Mouse (Mus musculus) MEL (cell line): Measurements from ENCODE around the gene Chd2. TPM values are rescaled to one million over a fixed set of nuclear protein-coding genes. Genes with fewer than 3 reads are reported as not detected.

Experiments
- DNase-seq: peaks from one replicate; pipeline ENCODE4 v3.0.0; 2011; ENCODE audit warnings: low read depth, low spot score
- H3K27ac ChIP-seq: 2 replicates; pipeline ENCODE4 v1.5.1; 2012; ENCODE audit warnings: low read depth, mild to moderate bottlenecking, control low read depth, low read length, moderate library complexity; ENCODE audit not compliant: control insufficient read depth
- H3K27me3 ChIP-seq, 2 experiments: fragments of 150-350 bp in 1 of 2; sonication (generic) in 1 of 2; 2 replicates each; pipeline ENCODE4 v1.6.1; 2012; ENCODE audit warnings: low read length in 2 of 2, mild to moderate bottlenecking in 2 of 2, improper control_type of control experiment in 1 of 2, moderate library complexity in 1 of 2; ENCODE audit not compliant: insufficient read depth in 2 of 2, control insufficient read depth in 1 of 2
- H3K36me3 ChIP-seq, 2 experiments: 2 replicates each; pipeline ENCODE4 v1.6.1; 2012 to 2014; ENCODE audit warnings: low read length in 2 of 2, improper control_type of control experiment in 1 of 2, inconsistent platforms in 1 of 2, mild to moderate bottlenecking in 1 of 2; ENCODE audit not compliant: insufficient read depth in 2 of 2, control insufficient read depth in 1 of 2
- H3K4me1 ChIP-seq, 2 experiments: fragments of 150-350 bp in 1 of 2; sonication (generic) in 1 of 2; 2 replicates each; pipeline ENCODE4 v1.6.1; 2012; ENCODE audit warnings: low read length in 2 of 2, improper control_type of control experiment in 1 of 2, mild to moderate bottlenecking in 1 of 2; ENCODE audit not compliant: insufficient read depth in 2 of 2, control insufficient read depth in 1 of 2
- H3K4me3 ChIP-seq, 2 experiments: fragments of 150-350 bp in 1 of 2; sonication (generic) in 1 of 2; 2 replicates each; pipeline ENCODE4 v1.5.1; 2012; ENCODE audit warnings: low read depth in 2 of 2, low read length in 2 of 2, mild to moderate bottlenecking in 2 of 2, moderate library complexity in 2 of 2, control low read depth in 1 of 2, improper control_type of control experiment in 1 of 2; ENCODE audit not compliant: control insufficient read depth in 1 of 2, insufficient read depth in 1 of 2
- H3K79me2 ChIP-seq: 2 replicates; pipeline ENCODE4 v1.6.1; 2012; ENCODE audit warnings: mild to moderate bottlenecking, low read length, moderate library complexity; ENCODE audit not compliant: control insufficient read depth, poor library complexity, insufficient read depth
- H3K9ac ChIP-seq: 2 replicates; pipeline ENCODE4 v1.6.1; 2012; ENCODE audit warnings: low read depth, mild to moderate bottlenecking, control low read depth, low read length, moderate library complexity; ENCODE audit not compliant: control insufficient read depth, poor library complexity, severe bottlenecking
- H3K9me3 ChIP-seq: fragments of 150-350 bp; sonication (generic); replicated peaks from 2 replicates; pipeline ENCODE4 v1.6.1; 2012; ENCODE audit warnings: mild to moderate bottlenecking, low read length, improper control_type of control experiment, moderate library complexity; ENCODE audit not compliant: insufficient read depth
- BHLHE40 ChIP-seq: IDR thresholded peaks from 2 replicates; pipeline ENCODE4 v1.6.1; 2012; ENCODE audit warnings: low read depth, mild to moderate bottlenecking, inconsistent platforms, low read length, improper control_type of control experiment, borderline replicate concordance
- E2F4 ChIP-seq: IDR thresholded peaks from 2 replicates; pipeline ENCODE4 v1.6.1; 2011; ENCODE audit warnings: low read depth, low read length, improper control_type of control experiment, borderline replicate concordance
- EP300 ChIP-seq, 2 experiments: IDR thresholded peaks; 2 replicates each; pipeline ENCODE4 v1.6.1; 2011; ENCODE audit warnings: improper control_type of control experiment in 2 of 2, low read length in 2 of 2, low read depth in 1 of 2, mild to moderate bottlenecking in 1 of 2
- ETS1 ChIP-seq: IDR thresholded peaks from 2 replicates; pipeline ENCODE4 v1.6.1; 2012; ENCODE audit warnings: low read depth, mild to moderate bottlenecking, inconsistent platforms, low read length, improper control_type of control experiment, moderate library complexity
- GABPA ChIP-seq: IDR thresholded peaks from 2 replicates; pipeline ENCODE4 v1.6.1; 2012; ENCODE audit warnings: low read depth, mild to moderate bottlenecking, inconsistent platforms, low read length, improper control_type of control experiment, moderate library complexity
- GATA1 ChIP-seq: IDR thresholded peaks from 2 replicates; pipeline ENCODE4 v1.6.1; 2011; ENCODE audit warnings: low read depth, low read length, improper control_type of control experiment
- KAT2A ChIP-seq: conservative IDR thresholded peaks from 2 replicates; pipeline ENCODE4 v1.6.1; 2012; ENCODE audit warnings: low read depth, low read length, improper control_type of control experiment, inconsistent platforms
- MAX ChIP-seq: IDR thresholded peaks from 2 replicates; pipeline ENCODE4 v1.6.1; 2011; ENCODE audit warnings: low read length, improper control_type of control experiment
- MAZ ChIP-seq: IDR thresholded peaks from 2 replicates; pipeline ENCODE4 v1.6.1; 2012; ENCODE audit warnings: low read depth, mild to moderate bottlenecking, inconsistent platforms, low read length, improper control_type of control experiment
- MXI1 ChIP-seq: IDR thresholded peaks from 2 replicates; pipeline ENCODE4 v1.6.1; 2011; ENCODE audit warnings: mild to moderate bottlenecking, low read depth, low read length, improper control_type of control experiment
- NELFE ChIP-seq: IDR thresholded peaks from 2 replicates; pipeline ENCODE4 v1.6.1; 2011; ENCODE audit warnings: low read depth, low read length, improper control_type of control experiment
- NRF1 ChIP-seq: IDR thresholded peaks from 2 replicates; pipeline ENCODE4 v1.6.1; 2014; ENCODE audit warnings: low read depth, mild to moderate bottlenecking, inconsistent platforms, low read length, improper control_type of control experiment, moderate library complexity; ENCODE audit not compliant: poor library complexity, insufficient read depth, severe bottlenecking
- POLR2AphosphoS2 ChIP-seq: IDR thresholded peaks from 2 replicates; pipeline ENCODE4 v1.6.1; 2011; ENCODE audit warnings: low read length, improper control_type of control experiment
- POLR2AphosphoS5 ChIP-seq: IDR thresholded peaks from 2 replicates; pipeline ENCODE4 v1.6.1; 2012; ENCODE audit warnings: low read depth, borderline replicate concordance, mild to moderate bottlenecking, inconsistent platforms, low read length, moderate library complexity, mixed read lengths
- RAD21 ChIP-seq: IDR thresholded peaks from 2 replicates; pipeline ENCODE4 v1.6.1; 2011; ENCODE audit warnings: mild to moderate bottlenecking, low read depth, low read length, improper control_type of control experiment
- SMC3 ChIP-seq: IDR thresholded peaks from 2 replicates; pipeline ENCODE4 v1.6.1; 2011; ENCODE audit warnings: low read depth, low read length, improper control_type of control experiment
- TAL1 ChIP-seq: IDR thresholded peaks from 2 replicates; pipeline ENCODE4 v1.6.1; 2012; ENCODE audit warnings: mild to moderate bottlenecking, inconsistent platforms, low read length, moderate library complexity, mixed read lengths
- UBTF ChIP-seq: IDR thresholded peaks from 2 replicates; pipeline ENCODE4 v1.6.1; 2012; ENCODE audit warnings: low read depth, mild to moderate bottlenecking, inconsistent platforms, low read length, improper control_type of control experiment, moderate library complexity, borderline replicate concordance; ENCODE audit not compliant: insufficient read depth
- ZC3H11A ChIP-seq: IDR thresholded peaks from 2 replicates; pipeline ENCODE4 v1.6.1; 2012; ENCODE audit warnings: low read depth, mild to moderate bottlenecking, inconsistent platforms, low read length, improper control_type of control experiment
- ZMIZ1 ChIP-seq: IDR thresholded peaks from 2 replicates; pipeline ENCODE4 v1.6.1; 2012; ENCODE audit warnings: low read depth, mild to moderate bottlenecking, inconsistent platforms, low read length, improper control_type of control experiment, moderate library complexity
- ZNF384 ChIP-seq: IDR thresholded peaks from 2 replicates; pipeline ENCODE4 v1.6.1; 2012; ENCODE audit warnings: low read depth, mild to moderate bottlenecking, inconsistent platforms, low read length, improper control_type of control experiment
- polyA plus RNA-seq, 2 experiments: library from polyadenylated mRNA; stranded (reverse) in 1 of 2; unstranded in 1 of 2; fragments of >175 nt in 1 of 2; fragments of >200 nt in 1 of 2; gene quantifications; 2 replicates each; pipeline versions ENCODE4 v1.2.1 to v1.2.4; 2012; ENCODE audit warnings: low replicate concordance in 2 of 2, low read depth in 1 of 2; ENCODE audit not compliant: insufficient read length in 2 of 2, insufficient read depth in 1 of 2, missing spikeins in 1 of 2
- total RNA-seq: library from RNA; depleted of rRNA; stranded (reverse); fragments of 300-350 nt; gene quantifications from 2 replicates; pipeline ENCODE4 v1.2.3, GENCODE M21; 2012

The Chd2 gene
- total and polyA plus RNA-seq, 3 experiments, result 9.9 to 275 (median 21.4) TPM

- no peaks in the 10 kb centered on the region for H3K4me1 ChIP-seq
- no peak overlapping the region for H3K4me3 ChIP-seq
- no peaks in the 10 kb centered on the region for H3K79me2 ChIP-seq
- no peak overlapping the region for H3K27ac ChIP-seq
- no peak overlapping the region for H3K9ac ChIP-seq
- TF ChIP-seq EP300 (IDR thresholded peaks at IDR 0.05; ENCODE audit: low read depth in 1 of 2, low read length in 2 of 2) (no peak), GATA1 (no peak), MAZ (no peak), ZNF384 (no peak), ZMIZ1 (no peak), POLR2AphosphoS2 (no peak), UBTF (no peak), ZC3H11A (no peak), GABPA (no peak), NRF1 (no peak)
- no peak for DNase-seq
- H3K27me3 ChIP-seq, result no peaks in the 10 kb centered on the region
- H3K36me3 ChIP-seq, result no peaks in the 10 kb centered on the region
- H3K9me3 ChIP-seq, result no peaks in the 10 kb centered on the region
These were observed 149.9 kb downstream of the Chd2 start for GRCm38 (mm10) chr7:73391518-73392321.

DNA sequence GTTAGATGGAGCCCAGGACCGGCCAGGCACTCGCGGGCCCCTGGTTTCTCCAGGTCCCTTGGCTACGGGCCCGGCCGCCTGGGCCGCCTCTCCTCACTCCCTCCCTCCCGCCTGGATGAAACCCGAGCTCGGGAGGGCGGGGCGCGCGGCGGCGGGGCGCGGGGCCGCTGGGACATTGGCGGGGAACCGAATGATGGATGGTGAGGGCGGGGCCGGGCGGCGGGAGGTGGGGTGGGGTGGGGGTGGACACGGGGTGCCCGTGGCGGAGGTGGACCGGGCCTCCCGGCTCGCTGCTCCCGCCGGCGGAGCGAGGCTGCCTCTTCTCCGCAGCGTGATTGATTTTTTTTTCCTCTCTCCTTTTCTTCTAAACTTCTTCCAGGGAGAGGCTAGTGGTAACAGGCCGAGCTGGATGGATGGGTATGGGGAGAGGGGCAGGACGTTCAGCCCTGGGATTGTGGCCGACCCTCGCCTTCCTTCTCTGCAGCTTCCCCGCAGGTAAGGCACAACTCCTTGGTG lies 150.6 kb downstream of the Chd2 start:
- H3K27ac ChIP-seq, result no peak overlapping the region
- H3K4me1 ChIP-seq, result no peaks in the 10 kb centered on the region
- DNase-seq, result no peak
- no peaks in the 10 kb centered on the region for H3K79me2 ChIP-seq
- no peaks in the 10 kb centered on the region for H3K27me3 ChIP-seq
- no peak for TF ChIP-seq RAD21
- no peak for TF ChIP-seq MAX
- TF ChIP-seq POLR2AphosphoS5, result no peak
- no peak for TF ChIP-seq SMC3
- TF ChIP-seq ETS1, result no peak
- TF ChIP-seq TAL1, result no peak
- TF ChIP-seq KAT2A, result no peak
- no peak for TF ChIP-seq EP300 (IDR thresholded peaks at IDR 0.05; ENCODE audit: low read depth in 1 of 2, low read length in 2 of 2)
- TF ChIP-seq E2F4, result no peak
- TF ChIP-seq MXI1, result no peak
- TF ChIP-seq NELFE, result no peak
- TF ChIP-seq BHLHE40, result no peak
- H3K9ac ChIP-seq, result no peak overlapping the region
- no peak overlapping the region for H3K4me3 ChIP-seq
- H3K36me3 ChIP-seq, result no peaks in the 10 kb centered on the region
- H3K9me3 ChIP-seq, result no peaks in the 10 kb centered on the region
